Mouse (Mus musculus) midbrain, embryonic 14.5 days (tissue): ENCODE measurements at regions not wholly inside any gene's neighbourhood (a gene's known extent, or its start where the extent isn't known, plus 50 kb on each side); places are given as distances from the start of the nearest gene placed in this dataset.

ENCODE experiments used
- ATAC-seq: fragments of 200-750 bp; cut with Nextera tagmentation; 2 replicates; pipeline ENCODE4 v1.8.0; 2017; ENCODE audit warnings: moderate number of reproducible peaks, moderate library complexity; ENCODE audit not compliant: low FRiP score, low TSS enrichment
- DNase-seq: peaks from one replicate; pipeline ENCODE4 v3.0.0-alpha.2; 2015
- H3K27ac ChIP-seq: fragments of 300-500 bp; sonication (generic); replicated peaks from 2 replicates; pipeline ENCODE4 v1.5.1; 2014; ENCODE audit warnings: mild to moderate bottlenecking, low read depth, low read length, moderate library complexity
- H3K27me3 ChIP-seq: fragments of 300-500 bp; sonication (generic); 2 replicates; pipeline ENCODE4 v1.6.1; 2014; ENCODE audit warnings: low read length, control low read depth, mixed read lengths; ENCODE audit not compliant: control insufficient read depth, insufficient read depth
- H3K36me3 ChIP-seq: fragments of 300-500 bp; sonication (generic); 2 replicates; pipeline ENCODE4 v1.6.1; 2014; ENCODE audit warnings: low read length, control low read depth; ENCODE audit not compliant: control insufficient read depth, insufficient read depth
- H3K4me1 ChIP-seq: fragments of 300-500 bp; sonication (generic); 2 replicates; pipeline ENCODE4 v1.6.1; 2014; ENCODE audit warnings: mild to moderate bottlenecking, antibody characterized with exemption, low read length, control low read depth; ENCODE audit not compliant: control insufficient read depth, insufficient read depth
- H3K4me2 ChIP-seq: fragments of 300-500 bp; sonication (generic); 2 replicates; pipeline ENCODE4 v1.6.1; 2014; ENCODE audit warnings: mild to moderate bottlenecking, low read length, moderate library complexity
- H3K4me3 ChIP-seq: fragments of 300-500 bp; sonication (generic); replicated peaks from 2 replicates; pipeline ENCODE4 v1.5.1; 2014; ENCODE audit warnings: low read depth, low read length
- H3K9ac ChIP-seq: fragments of 300-500 bp; sonication (generic); replicated peaks from 2 replicates; pipeline ENCODE4 v1.6.1; 2014; ENCODE audit warnings: mild to moderate bottlenecking, low read length, moderate library complexity
- H3K9me3 ChIP-seq: fragments of 300-500 bp; sonication (generic); 2 replicates; pipeline ENCODE4 v1.6.1; 2016; ENCODE audit warnings: low read length, control low read depth, mixed read lengths; ENCODE audit not compliant: control insufficient read depth
- WGBS: fragments of 180-500 bp; shearing (Covaris S2); extraction: QIAGEN DNeasy Blood & Tissue Kit; methylation state at CpG from one replicate; pipeline ENCODE4 v1.1.7; 2014; 5-methylcytosine and 5-hydroxymethylcytosine counted together

- H3K4me2 ChIP-seq = no peak overlapping the region
- no peak overlapping the region for H3K4me3 ChIP-seq
- no peaks in the 10 kb centered on the region for H3K36me3 ChIP-seq
- no peaks in the 10 kb centered on the region for H3K4me1 ChIP-seq
- H3K9me3 ChIP-seq = no peaks in the 10 kb centered on the region
- no peak overlapping the region for H3K27ac ChIP-seq
- ATAC-seq (no peak), DNase-seq (no peak)
- no peak overlapping the region for H3K9ac ChIP-seq
- 86% methylated on average over 1 of the region's 1 CpGs for WGBS
- no peaks in the 10 kb centered on the region for H3K27me3 ChIP-seq
Measured at GRCm38 (mm10) chr17:62436044-62436443, 445.1 kb downstream of the Efna5 start.

DNA sequence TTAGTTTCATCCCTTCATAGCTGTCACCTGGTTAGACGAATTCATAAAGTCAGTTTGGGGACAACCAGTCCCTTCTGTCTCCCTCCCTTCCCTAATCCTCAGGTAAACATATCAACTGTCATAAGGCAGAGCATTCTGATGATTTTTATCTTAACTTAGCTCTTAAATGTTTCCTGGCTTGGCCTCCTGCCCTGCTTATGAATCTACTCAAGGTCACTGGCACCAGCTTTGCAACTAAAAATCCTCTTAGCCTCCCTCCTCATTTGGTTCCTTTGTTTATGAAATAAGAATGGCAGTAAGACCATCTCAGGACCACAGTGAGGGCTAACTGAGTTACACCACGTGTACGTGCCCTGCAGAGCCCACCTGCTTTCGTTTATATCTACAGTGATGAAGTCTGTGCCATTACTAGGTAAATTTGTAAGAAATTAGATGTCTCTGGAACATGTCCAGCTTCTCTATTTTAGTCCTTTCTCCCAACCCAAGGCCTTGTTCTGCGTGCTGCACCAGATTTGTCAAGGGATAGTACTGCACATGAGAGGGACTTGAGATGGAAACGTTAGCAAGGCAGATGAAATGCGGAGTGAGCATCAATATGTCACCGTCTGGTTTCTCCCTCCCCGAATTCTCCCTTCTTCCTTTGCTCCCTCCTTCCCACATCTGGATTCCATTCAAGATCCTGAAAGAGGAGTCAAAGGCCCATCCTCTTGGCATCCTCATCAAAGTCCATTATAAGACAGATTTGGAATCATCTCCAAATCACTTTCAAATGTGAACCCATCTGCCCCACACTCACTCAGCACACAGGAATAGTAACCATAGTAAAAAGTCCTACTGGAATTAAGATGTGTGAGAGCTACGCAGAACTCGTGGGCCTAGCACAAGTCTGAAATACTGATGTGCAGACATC, 457.4 kb downstream of the Efna5 start:
- no peak overlapping the region for H3K9ac ChIP-seq
- H3K36me3 ChIP-seq = no peaks in the 10 kb centered on the region
- H3K27ac ChIP-seq = no peak overlapping the region
- no peak for DNase-seq
- H3K4me2 ChIP-seq = no peak overlapping the region
- H3K4me1 ChIP-seq = no peaks in the 10 kb centered on the region
- no peaks in the 10 kb centered on the region for H3K9me3 ChIP-seq
- H3K27me3 ChIP-seq = no peaks in the 10 kb centered on the region
- no peak for ATAC-seq
- WGBS = 89% methylated on average over 11 of the region's 11 CpGs
- H3K4me3 ChIP-seq = no peak overlapping the region

- H3K4me1 ChIP-seq = no peaks in the 10 kb centered on the region
- H3K36me3 ChIP-seq = no peaks in the 10 kb centered on the region
- DNase-seq = no peak
- no peak for ATAC-seq
- no peak overlapping the region for H3K4me2 ChIP-seq
- H3K27ac ChIP-seq = no peak overlapping the region
- no peak overlapping the region for H3K9ac ChIP-seq
- 75% methylated on average over 8 of the region's 8 CpGs for WGBS
- no peaks in the 10 kb centered on the region for H3K9me3 ChIP-seq
- H3K4me3 ChIP-seq = no peak overlapping the region
- no peaks in the 10 kb centered on the region for H3K27me3 ChIP-seq
Measured at GRCm38 (mm10) chr17:62417584-62417983, 463.5 kb downstream of the Efna5 start.

DNA sequence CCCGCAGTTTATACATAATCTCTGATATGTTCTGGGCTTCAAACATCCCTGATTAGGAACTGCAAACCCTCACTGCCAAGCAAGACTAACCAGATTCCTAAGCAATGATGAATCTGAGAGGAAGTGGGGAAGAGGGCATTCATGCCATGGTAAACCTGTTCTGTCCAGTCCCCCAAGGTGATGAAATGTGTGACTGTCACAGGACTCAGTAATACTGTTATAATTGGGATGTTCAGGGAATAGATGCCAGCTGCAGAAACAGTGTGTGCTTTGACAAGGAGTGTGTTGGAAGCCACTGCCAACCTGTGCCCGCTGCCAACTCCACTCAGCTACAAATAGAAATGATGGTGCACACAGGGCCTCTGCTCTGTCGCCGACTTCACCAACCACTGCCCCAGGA, 466.0 kb downstream of the Efna5 start:
- no peak for ATAC-seq
- no peak overlapping the region for H3K27ac ChIP-seq
- H3K4me1 ChIP-seq = no peaks in the 10 kb centered on the region
- H3K36me3 ChIP-seq = no peaks in the 10 kb centered on the region
- WGBS = 92% methylated on average over 4 of the region's 4 CpGs
- DNase-seq = no peak
- no peak overlapping the region for H3K9ac ChIP-seq
- H3K9me3 ChIP-seq = no peaks in the 10 kb centered on the region
- H3K27me3 ChIP-seq = no peaks in the 10 kb centered on the region
- no peak overlapping the region for H3K4me3 ChIP-seq
- no peak overlapping the region for H3K4me2 ChIP-seq

DNA sequence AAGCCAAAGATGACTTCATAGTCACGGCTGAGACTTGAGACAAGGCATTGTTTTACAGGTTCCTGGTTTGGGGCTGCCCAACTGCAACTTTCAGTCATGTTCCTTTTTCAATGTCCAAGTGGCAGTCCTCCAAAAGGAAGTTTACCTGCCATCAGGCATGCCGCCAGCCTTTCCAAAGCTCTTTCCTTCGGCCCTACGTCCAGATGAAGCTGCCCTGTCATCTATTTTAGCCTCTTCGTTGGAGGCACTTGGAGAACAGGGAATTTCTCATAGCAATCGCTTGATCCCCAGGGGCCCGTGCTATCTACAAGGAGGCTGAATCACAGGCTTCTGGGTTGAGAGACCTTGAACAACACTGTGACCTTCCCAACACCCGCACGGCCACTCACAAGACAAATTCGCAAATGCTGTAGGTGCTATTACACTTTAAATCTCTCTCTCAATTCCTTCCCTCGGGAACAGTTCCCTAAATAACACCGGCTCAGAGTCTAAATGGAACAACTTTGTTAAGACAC, 468.4 kb downstream of the Efna5 start:
- ATAC-seq = no peak
- no peaks in the 10 kb centered on the region for H3K36me3 ChIP-seq
- H3K9ac ChIP-seq = no peak overlapping the region
- 0 out of 2 replicates have a peak, but pooled peaks cover 3% of the 10 kb centered on the region for H3K9me3 ChIP-seq
- no peak for DNase-seq
- no peak overlapping the region for H3K4me3 ChIP-seq
- H3K4me1 ChIP-seq = no peaks in the 10 kb centered on the region
- H3K27ac ChIP-seq = no peak overlapping the region
- 93% methylated on average over 12 of the region's 12 CpGs for WGBS
- no peak overlapping the region for H3K4me2 ChIP-seq
- H3K27me3 ChIP-seq = no peaks in the 10 kb centered on the region

DNA sequence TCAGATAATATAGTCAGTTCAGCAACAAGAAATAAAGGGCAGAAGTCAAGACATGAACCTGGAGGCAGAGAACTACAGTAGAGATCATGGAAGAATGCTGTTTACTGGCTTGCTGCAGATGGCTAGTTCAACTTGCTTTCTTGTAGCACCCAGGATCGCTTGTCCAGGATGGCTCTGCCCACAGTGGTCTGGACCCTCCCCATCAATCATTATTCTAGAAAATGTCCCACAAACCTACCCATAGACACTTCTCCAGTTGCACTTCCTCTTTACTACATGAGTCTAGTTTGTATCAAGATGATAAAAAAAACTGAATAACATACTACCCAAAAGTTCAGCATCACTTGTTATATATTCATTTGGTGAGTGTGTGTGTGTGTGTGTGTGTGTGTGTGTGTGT, 477.4 kb downstream of the Efna5 start:
- WGBS = 100% methylated on average over 1 of the region's 1 CpGs
- ATAC-seq = no peak

GRCm38 (mm10) chr17:62393355-62394006, 487.6 kb downstream of the Efna5 start:
- Histone ChIP-seq H3K36me3 (no peaks in the 10 kb centered on the region), H3K9me3 (no peaks in the 10 kb centered on the region), H3K4me1 (no peaks in the 10 kb centered on the region), H3K27me3 (no peaks in the 10 kb centered on the region), H3K4me3 (no peak overlapping the region), H3K9ac (no peak overlapping the region), H3K27ac (no peak overlapping the region), H3K4me2 (no peak overlapping the region)
- 91% methylated on average over 8 of the region's 8 CpGs for WGBS
- no peak for ATAC-seq
- DNase-seq = no peak

More for the DNA sequence above, 477.4 kb downstream of the Efna5 start:
- Histone ChIP-seq H3K36me3 (no peaks in the 10 kb centered on the region), H3K9me3 (0 out of 2 replicates have a peak, but pooled peaks cover under 1% of the 10 kb centered on the region), H3K4me1 (no peaks in the 10 kb centered on the region), H3K27ac (no peak overlapping the region), H3K27me3 (no peaks in the 10 kb centered on the region), H3K9ac (no peak overlapping the region), H3K4me3 (no peak overlapping the region), H3K4me2 (no peak overlapping the region)
- no peak for DNase-seq

DNA sequence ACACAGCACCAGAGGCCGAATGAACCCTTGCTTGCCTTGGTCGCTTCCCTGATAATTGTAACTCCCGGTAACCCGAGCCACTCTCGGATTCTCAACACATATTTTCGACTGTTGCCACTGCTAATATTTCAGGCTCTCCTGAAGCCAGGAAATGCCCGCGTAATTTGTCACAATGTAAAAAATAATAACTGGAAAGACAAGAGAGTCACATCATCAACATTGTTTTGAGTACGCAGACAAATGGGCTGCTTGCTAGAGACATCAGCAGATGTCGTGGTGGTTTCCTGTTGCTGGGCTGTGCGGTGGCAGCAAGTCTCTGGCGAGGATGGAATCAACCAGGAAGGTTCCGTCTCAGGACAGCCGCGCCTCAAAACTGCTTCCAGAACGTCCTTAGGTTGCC, 497.1 kb downstream of the Efna5 start:
- H3K9me3 ChIP-seq = no peaks in the 10 kb centered on the region
- no peak overlapping the region for H3K4me3 ChIP-seq
- WGBS = 91% methylated on average over 16 of the region's 16 CpGs
- H3K4me1 ChIP-seq = no peaks in the 10 kb centered on the region
- no peak overlapping the region for H3K4me2 ChIP-seq
- no peak overlapping the region for H3K9ac ChIP-seq
- ATAC-seq = no peak
- no peak for DNase-seq
- H3K36me3 ChIP-seq = no peaks in the 10 kb centered on the region
- H3K27me3 ChIP-seq = no peaks in the 10 kb centered on the region
- no peak overlapping the region for H3K27ac ChIP-seq
